Mouse (Mus musculus): ENCODE results near the gene Ppp2r1b. TPM values are rescaled to one million over a fixed set of nuclear protein-coding genes. Genes with fewer than 3 reads are reported as not detected.

Ppp2r1b gene
- polyA plus RNA-seq, 1 experiment: 13.0 TPM

DNA sequence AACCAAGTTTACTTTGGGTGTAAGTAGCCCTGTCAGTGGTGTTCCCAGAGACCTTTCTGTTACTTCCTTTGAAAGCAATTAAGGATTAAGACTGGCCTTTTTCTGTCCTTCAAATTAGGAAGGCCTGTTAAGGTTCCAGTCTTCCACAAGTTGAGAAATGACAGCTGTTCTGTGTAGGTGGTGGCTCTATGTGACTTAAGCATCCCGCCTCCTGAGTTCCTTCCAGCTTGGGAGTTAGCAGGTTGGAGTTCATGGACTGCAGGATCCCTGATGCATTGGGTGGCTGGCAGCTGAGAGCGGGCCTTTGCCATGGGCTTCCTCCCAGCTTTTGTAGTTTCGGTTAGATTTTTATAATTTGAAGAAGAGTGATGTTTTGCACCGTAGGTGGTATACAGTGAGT lies 30.4 kb downstream of the Ppp2r1b start:
- TF ChIP-seq POLR2A (IDR thresholded peaks at IDR 0.05; ENCODE audit: low read depth, low read length) (no peak), CTCF (conservative IDR thresholded peaks at IDR 0.05; ENCODE audit: insufficient read depth, insufficient read length, low read depth, low read length) (no peak)
- Histone ChIP-seq H3K27me3 (replicated peaks; ENCODE audit: control insufficient read depth, insufficient read depth, low read length) (no peaks in the 10 kb centered on the region), H3K36me3 (ENCODE audit: control insufficient read depth, insufficient read depth, low read length) (no peaks in the 10 kb centered on the region; the same call in 1 of the 2 replicates), H3K27ac (ENCODE audit: insufficient read depth, low read depth, low read length) (no peak overlapping the region), H3K4me1 (ENCODE audit: control insufficient read depth, insufficient read depth, low read length) (peaks cover 3% of the 10 kb centered on the region; the same call in 1 of the 2 replicates), H3K4me3 (ENCODE audit: insufficient read depth, low read depth, low read length) (no peak overlapping the region)
- no peak for DNase-seq
- WGBS: 93% methylated on average over 4 of the region's 4 CpGs

DNA sequence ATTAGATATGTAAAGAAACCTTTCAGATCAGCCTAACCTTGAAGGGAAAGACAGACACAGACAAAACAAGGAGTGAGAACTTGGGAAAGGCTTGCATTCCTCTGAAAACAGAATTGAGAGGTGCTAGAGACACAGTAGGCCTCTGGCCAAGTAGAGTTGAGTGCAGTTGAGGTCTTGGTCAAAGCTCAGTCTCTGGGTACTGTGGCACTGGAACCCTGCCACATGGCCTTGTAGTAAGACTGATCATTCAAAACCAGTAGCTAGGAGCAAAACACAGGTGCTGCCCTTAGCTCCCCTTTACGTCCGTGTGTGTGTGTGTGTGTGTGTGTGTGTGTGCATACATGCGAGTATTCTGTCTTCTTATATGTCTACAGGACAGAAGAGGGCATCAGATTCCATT lies 31.2 kb downstream of the Ppp2r1b start:
- no peaks in the 10 kb centered on the region; the same call in none of the 2 replicates for H3K36me3 ChIP-seq (ENCODE audit: control insufficient read depth, insufficient read depth, low read length)
- peak; percentile 94 for DNase-seq
- H3K27me3 ChIP-seq (replicated peaks; ENCODE audit: control insufficient read depth, insufficient read depth, low read length): no peaks in the 10 kb centered on the region
- 63% methylated on average over 3 of the region's 3 CpGs for WGBS
- no peak for TF ChIP-seq POLR2A (IDR thresholded peaks at IDR 0.05; ENCODE audit: low read depth, low read length)
- TF ChIP-seq CTCF (conservative IDR thresholded peaks at IDR 0.05; ENCODE audit: insufficient read depth, insufficient read length, low read depth, low read length): no peak
- H3K4me3 ChIP-seq (ENCODE audit: insufficient read depth, low read depth, low read length): no peak overlapping the region
- H3K4me1 ChIP-seq (ENCODE audit: control insufficient read depth, insufficient read depth, low read length): peaks cover 3% of the 10 kb centered on the region; the same call in 1 of the 2 replicates
- H3K27ac ChIP-seq (ENCODE audit: insufficient read depth, low read depth, low read length): no peak overlapping the region

DNA sequence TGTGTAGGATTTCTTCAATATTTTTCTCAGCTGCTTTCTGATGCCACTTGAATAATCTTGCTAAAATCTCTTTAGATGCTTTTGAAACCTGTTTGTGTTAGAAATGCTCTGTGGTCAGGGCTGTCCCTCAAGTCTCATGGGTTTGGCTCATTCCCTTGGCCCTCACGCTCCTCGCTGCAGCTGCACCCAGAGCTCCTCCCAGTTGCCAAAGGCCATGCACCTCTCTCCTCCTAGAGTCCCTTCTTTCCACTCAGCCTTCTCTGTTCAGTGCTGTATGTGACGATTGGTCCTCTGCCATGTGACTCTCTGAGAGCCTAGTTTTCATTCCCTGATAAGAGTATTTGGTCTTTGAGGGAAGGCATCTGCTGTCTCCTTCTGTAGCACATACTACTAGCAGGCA lies 32.3 kb downstream of the Ppp2r1b start:
- no peaks in the 10 kb centered on the region for H3K27me3 ChIP-seq (replicated peaks; ENCODE audit: control insufficient read depth, insufficient read depth, low read length)
- no peak for TF ChIP-seq POLR2A (IDR thresholded peaks at IDR 0.05; ENCODE audit: low read depth, low read length)
- no peak for TF ChIP-seq CTCF (conservative IDR thresholded peaks at IDR 0.05; ENCODE audit: insufficient read depth, insufficient read length, low read depth, low read length)
- no peak overlapping the region for H3K4me3 ChIP-seq (ENCODE audit: insufficient read depth, low read depth, low read length)
- H3K36me3 ChIP-seq (ENCODE audit: control insufficient read depth, insufficient read depth, low read length): no peaks in the 10 kb centered on the region; the same call in none of the 2 replicates
- no peak overlapping the region for H3K27ac ChIP-seq (ENCODE audit: insufficient read depth, low read depth, low read length)
- H3K4me1 ChIP-seq (ENCODE audit: control insufficient read depth, insufficient read depth, low read length): peaks cover 3% of the 10 kb centered on the region; the same call in 1 of the 2 replicates
- 50% methylated on average over 3 of the region's 3 CpGs for WGBS
- DNase-seq: no peak

DNA sequence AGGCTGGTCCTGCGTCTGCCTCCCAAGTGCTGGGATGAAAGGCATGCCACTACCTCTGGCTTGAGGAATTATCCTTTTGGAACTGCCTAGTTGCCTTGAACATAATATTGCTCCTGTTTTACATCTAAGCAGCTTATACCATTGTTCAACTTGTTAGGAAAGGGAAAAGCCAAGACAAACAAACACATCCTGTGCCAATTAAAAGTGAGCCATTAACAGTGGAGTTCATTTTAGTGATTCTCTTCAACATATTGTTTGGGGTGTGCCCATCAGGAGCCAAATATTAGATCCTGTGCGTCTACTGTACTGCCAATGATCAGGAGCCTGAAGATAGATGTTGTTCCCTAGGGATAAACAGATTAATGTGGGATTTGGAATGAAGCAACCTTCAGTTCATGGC lies 37.1 kb downstream of the Ppp2r1b start:
- Histone ChIP-seq H3K4me3 (ENCODE audit: insufficient read depth, low read depth, low read length) (no peak overlapping the region), H3K27ac (ENCODE audit: insufficient read depth, low read depth, low read length) (no peak overlapping the region), H3K4me1 (ENCODE audit: control insufficient read depth, insufficient read depth, low read length) (peaks cover 16% of the 10 kb centered on the region), H3K27me3 (replicated peaks; ENCODE audit: control insufficient read depth, insufficient read depth, low read length) (no peaks in the 10 kb centered on the region), H3K36me3 (ENCODE audit: control insufficient read depth, insufficient read depth, low read length) (no peaks in the 10 kb centered on the region; the same call in none of the 2 replicates)
- TF ChIP-seq CTCF (conservative IDR thresholded peaks at IDR 0.05; ENCODE audit: insufficient read depth, insufficient read length, low read depth, low read length) (no peak), POLR2A (IDR thresholded peaks at IDR 0.05; ENCODE audit: low read depth, low read length) (no peak)
- peak; percentile 4 for DNase-seq
- 84% methylated on average over 2 of the region's 2 CpGs for WGBS

DNA sequence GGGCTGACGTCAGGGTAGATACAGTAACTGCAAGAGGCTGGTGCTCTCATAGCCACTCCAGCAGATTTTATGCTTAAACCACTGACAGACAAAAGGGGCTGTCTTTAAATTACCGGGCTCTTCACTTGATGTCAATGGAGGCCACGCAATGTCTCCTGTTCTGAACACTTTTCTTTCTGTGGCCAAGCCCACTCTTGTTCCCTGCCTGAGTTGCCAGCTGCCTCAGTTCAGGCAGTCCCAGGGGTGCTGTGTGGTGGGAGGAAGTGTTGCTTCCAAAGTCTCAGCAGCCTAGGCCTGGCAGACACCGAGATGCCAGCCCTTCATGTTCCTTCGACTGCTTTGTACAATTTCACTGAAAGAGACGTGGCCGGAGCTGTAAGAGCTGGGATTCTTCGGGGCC lies 39.0 kb downstream of the Ppp2r1b start:
- Histone ChIP-seq H3K27ac (ENCODE audit: insufficient read depth, low read depth, low read length) (peak overlapping the region; percentile 53), H3K4me1 (ENCODE audit: control insufficient read depth, insufficient read depth, low read length) (peaks cover 20% of the 10 kb centered on the region), H3K4me3 (ENCODE audit: insufficient read depth, low read depth, low read length) (no peak overlapping the region), H3K27me3 (replicated peaks; ENCODE audit: control insufficient read depth, insufficient read depth, low read length) (no peaks in the 10 kb centered on the region), H3K36me3 (ENCODE audit: control insufficient read depth, insufficient read depth, low read length) (no peaks in the 10 kb centered on the region; the same call in none of the 2 replicates)
- peak; percentile 8 for DNase-seq
- no peak for TF ChIP-seq POLR2A (IDR thresholded peaks at IDR 0.05; ENCODE audit: low read depth, low read length)
- TF ChIP-seq CTCF (conservative IDR thresholded peaks at IDR 0.05; ENCODE audit: insufficient read depth, insufficient read length, low read depth, low read length): no peak
- 71% methylated on average over 8 of the region's 8 CpGs for WGBS

DNA sequence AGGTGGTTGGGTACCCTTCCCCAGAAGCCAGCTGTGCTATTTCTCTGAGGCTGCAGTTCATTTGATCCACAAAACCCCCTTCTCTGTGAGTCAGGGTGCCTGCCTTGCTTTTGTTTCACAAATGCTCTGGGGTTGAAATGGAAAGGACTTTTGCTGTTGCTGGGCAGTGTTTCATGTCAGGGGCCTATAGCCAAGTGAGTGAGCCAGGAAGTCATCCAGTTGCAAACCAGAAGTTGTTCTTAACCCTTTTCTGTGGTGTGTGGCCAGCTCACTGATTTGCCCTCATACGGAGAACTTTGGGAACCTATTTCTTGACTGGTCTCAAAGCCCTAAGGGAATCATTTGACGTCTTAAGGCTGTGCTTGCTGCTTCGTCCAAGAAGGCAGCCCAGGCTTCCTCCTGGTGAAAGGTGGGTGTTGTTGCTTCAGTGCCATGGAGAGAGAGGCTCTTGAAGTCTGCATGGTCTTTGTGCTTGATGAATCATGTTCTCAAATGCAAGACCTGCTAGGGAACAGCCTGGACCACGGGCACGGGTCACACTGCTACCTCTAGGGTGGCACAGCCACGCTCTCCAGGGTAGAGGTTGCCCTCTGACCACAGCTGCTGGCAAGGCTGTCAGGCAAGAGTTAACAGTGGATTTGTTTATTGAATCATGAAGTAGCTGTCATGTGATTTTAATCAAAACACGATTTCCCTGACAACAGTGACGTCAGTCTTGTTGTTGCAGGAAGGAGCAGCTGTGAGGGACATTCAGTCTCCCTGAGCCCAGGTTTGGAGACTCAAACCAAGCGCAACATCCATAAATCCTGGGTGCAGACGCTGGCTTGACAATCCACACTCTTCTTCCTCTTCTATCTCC lies 39.9 kb downstream of the Ppp2r1b start:
- Histone ChIP-seq H3K27ac (ENCODE audit: insufficient read depth, low read depth, low read length) (peak overlapping the region; percentile 67), H3K4me1 (ENCODE audit: control insufficient read depth, insufficient read depth, low read length) (peaks cover 20% of the 10 kb centered on the region), H3K36me3 (ENCODE audit: control insufficient read depth, insufficient read depth, low read length) (no peaks in the 10 kb centered on the region; the same call in 1 of the 2 replicates), H3K4me3 (ENCODE audit: insufficient read depth, low read depth, low read length) (no peak overlapping the region), H3K27me3 (replicated peaks; ENCODE audit: control insufficient read depth, insufficient read depth, low read length) (no peaks in the 10 kb centered on the region)
- peak; percentile 94 for DNase-seq
- WGBS: 27% methylated on average over 10 of the region's 10 CpGs
- TF ChIP-seq CTCF (conservative IDR thresholded peaks at IDR 0.05; ENCODE audit: insufficient read depth, insufficient read length, low read depth, low read length): no peak
- no peak for TF ChIP-seq POLR2A (IDR thresholded peaks at IDR 0.05; ENCODE audit: low read depth, low read length)

DNA sequence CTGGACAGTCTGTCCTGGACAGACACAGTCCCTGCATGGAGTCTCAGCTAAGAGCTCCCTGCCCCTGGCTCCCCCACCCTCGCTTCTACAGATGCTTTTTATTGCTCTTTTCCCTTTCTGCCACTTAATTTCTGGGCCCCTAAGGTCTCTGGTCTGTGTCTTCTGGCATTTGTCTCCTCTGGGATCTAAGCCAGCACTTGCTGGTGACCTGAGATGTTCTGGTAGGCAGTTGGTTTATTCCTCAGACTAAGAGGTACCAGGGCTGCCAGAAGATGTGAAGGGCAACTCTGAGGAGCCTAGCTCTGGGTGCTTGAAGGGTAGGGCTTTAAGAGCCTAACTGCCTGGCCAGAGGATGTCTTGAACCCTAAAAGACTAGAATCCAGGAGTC lies 40.5 kb downstream of the Ppp2r1b start:
- no peak for TF ChIP-seq POLR2A (IDR thresholded peaks at IDR 0.05; ENCODE audit: low read depth, low read length)
- TF ChIP-seq CTCF (conservative IDR thresholded peaks at IDR 0.05; ENCODE audit: insufficient read depth, insufficient read length, low read depth, low read length): no peak
- 23% methylated on average over 1 of the region's 1 CpGs for WGBS
- no peaks in the 10 kb centered on the region for H3K27me3 ChIP-seq (replicated peaks; ENCODE audit: control insufficient read depth, insufficient read depth, low read length)
- H3K36me3 ChIP-seq (ENCODE audit: control insufficient read depth, insufficient read depth, low read length): no peaks in the 10 kb centered on the region; the same call in 1 of the 2 replicates
- peak overlapping the region; percentile 67 for H3K27ac ChIP-seq (ENCODE audit: insufficient read depth, low read depth, low read length)
- peaks cover 20% of the 10 kb centered on the region for H3K4me1 ChIP-seq (ENCODE audit: control insufficient read depth, insufficient read depth, low read length)
- DNase-seq: peak; percentile 69
- H3K4me3 ChIP-seq (ENCODE audit: insufficient read depth, low read depth, low read length): no peak overlapping the region
